Mouse (Mus musculus) ES-Bruce4 (cell line): ENCODE results near the gene Clcn7.

Experiments used
- CTCF ChIP-seq: IDR thresholded peaks from one replicate; pipeline ENCODE4 v1.8.1; 2011; ENCODE audit warnings: low read depth, low read length
- POLR2A ChIP-seq: IDR thresholded peaks from one replicate; pipeline ENCODE4 v1.8.1; 2011; ENCODE audit warnings: low read length; ENCODE audit not compliant: insufficient read depth

GRCm38 (mm10) chr17:25139960-25140359, 6.8 kb downstream of the Clcn7 start:
- TF ChIP-seq CTCF = no peak
- no peak for TF ChIP-seq POLR2A
